Mouse (Mus musculus) adrenal gland, adult 2 months (tissue): ENCODE results near the gene Tmem209. TPM values are rescaled to one million over a fixed set of nuclear protein-coding genes. Genes with fewer than 3 reads are reported as not detected.

Experiments used
- DNase-seq: peaks from one replicate; pipeline ENCODE4 v3.0.0; 2021
- polyA plus RNA-seq: library from polyadenylated mRNA; depleted of rRNA; stranded (reverse); fragments of >200 nt; gene quantifications from 2 replicates; pipeline ENCODE4 v1.2.3, GENCODE M21; 2012
- total RNA-seq, 2 experiments: library from RNA; stranded (reverse); gene quantifications; 2 replicates each; pipeline ENCODE4 v1.2.3; 2021

Tmem209 gene
- total and polyA plus RNA-seq, 3 experiments = 24.2 to 43.3 (median 28.0) TPM

DNA sequence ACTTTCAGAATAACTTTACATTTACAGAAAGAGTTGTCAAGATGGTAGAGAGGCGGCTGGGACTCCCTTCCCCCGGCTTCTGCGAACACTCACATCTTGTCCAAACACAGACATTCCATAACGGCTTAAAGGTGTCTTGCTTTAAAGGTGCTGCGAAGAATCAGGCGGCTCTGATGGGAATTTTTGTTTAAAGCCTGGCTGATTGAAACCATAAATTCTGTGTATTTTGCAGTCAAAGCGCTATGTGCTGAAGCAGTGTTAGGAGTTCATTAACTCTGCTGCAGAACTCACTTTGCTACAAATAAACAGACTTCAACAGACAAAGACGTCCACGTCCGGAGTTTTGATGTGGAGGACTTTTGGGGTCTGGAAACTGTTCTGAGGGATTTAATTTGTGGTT lies 28.7 kb upstream of the Tmem209 start:
- DNase-seq = no peak

DNA sequence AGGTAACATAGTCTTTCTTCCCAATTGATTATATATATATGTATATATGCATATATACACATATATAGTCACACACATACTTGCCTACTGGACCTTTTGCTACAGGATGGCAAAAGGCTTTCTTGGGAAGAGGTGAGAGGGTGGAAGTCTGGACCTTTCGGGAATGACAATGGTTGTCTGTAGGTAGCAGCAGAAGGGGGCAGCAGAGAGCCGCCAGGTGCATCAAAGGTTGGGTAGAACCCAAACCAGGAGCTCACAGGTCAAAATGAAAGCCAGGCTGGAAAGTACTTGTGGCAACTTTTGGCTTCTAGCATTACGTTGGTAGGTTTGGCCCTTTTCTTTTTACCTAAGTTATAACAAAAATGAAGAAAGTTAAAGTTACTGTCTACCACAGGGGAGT lies 25.8 kb upstream of the Tmem209 start:
- peak; percentile 69 for DNase-seq

DNA sequence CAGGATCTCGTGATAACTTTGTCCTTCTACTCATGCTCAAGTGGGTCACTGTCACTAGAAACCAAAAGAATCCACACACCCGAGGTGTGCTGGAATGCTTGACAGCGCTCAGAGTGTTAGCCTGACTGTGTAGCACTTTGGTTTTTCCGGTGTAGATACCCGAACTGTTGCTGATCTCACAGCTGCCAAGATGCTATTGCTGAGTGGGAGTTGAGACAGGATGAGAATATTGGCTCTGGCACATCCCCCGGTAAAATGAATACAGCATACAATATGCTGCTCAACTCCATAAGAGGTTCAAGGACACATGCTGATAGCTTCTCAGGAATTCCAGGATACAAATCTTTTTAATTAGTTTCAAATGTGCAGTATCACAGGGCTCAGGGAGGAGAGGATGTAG lies 19.2 kb upstream of the Tmem209 start:
- no peak for DNase-seq

DNA sequence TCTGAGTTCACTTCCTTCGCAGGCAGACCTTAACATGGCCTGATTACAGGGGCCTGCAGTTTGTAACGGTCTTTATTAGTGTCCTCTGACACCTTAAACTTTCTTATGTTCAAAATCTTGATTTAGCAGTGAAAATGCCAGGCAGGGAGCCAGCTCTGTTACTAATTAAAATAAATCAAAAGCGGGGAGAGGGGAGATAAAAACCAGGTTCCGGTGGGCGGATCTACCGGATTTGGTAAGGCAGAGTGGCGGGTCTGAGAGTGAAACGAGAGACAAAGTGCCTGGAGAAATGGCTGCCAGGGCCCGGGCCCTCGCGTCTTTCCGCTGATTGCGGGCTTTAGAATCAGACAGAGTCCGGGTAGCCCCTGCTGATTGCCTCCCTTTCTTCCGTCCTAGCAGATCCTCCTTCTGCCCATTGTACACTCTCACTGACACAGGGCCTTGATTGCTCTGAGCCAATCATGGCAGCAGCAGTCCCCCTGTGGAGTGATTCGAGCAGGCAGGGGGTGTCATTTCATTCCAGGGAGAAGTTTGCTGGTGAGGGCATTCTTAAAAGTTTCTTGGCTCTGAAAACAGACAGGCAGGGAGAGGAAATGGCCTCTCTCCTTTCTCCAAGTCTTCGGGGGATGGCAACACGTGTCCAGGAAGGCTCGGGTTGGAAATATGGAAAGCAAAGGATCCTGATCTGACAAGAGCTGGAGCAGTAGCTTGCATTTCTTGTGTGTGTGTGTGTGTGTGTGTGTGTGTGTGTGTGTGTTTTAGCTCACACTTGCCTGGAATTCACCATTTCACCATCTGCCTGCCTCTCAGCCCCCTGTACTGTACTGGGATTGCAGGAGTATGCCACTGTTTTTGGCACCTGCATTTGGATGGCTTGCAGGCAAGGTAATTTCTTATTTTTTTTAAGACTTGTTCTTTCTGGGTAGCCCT lies 17.3 kb upstream of the Tmem209 start:
- DNase-seq = no peak

DNA sequence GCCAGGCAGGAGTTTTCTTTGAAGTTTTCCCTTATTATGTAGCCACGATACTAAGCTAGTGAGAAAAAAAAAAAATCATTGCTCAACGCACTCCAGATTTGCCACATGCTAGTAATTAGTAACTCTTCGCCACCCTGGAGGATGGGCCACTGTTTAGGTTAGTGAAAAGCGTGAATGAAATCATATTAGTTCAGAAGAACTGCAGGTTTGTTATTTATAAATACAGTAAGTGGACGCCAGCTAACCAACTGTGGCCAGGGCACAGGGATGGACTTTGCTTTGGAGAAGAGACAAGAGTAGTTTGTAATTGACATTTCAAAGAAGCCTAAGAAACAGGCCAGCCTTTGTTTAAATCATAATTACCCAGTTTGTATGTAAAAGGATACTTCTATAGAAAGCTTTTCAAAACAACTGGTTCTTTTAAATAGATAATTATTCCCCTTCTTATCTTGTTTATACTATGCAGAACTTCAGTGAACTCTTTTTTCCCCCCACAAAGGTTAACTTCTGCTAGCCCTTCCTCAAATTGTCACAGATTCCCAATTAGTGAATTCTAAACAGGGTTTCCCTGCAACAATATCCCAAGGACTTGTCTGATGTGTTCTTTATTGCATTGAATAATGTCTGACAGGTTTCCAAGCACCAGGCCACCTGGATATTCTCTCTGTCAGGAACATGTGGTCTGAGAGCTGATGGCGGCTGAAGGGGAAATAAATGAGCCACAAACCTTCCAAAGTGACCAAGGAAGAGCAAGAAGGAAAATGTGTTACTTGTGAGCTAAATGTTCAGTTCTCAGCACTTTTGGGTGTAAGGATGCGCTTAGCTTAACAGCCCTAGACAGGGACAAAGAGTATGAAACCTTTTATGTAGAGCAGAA lies 16.1 kb upstream of the Tmem209 start:
- no peak for DNase-seq

DNA sequence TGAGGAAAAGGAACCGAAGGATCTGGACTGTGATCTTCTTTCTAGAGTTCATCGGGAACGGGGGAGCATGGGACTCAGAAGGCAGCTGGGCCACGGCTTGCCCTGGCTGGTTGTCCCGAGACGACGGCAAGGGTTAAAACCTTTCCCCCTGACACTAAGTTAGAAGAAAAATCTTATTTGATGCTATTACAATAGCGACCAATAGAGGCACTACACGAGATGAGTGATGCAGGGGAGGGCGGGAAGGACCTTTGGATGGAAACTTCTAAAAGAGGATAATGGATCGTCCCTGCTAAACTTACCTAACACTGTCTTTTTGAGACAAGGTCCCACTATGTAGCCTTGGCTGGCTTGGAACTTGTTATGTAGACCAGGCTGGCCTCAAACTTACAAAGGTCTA lies 10.8 kb upstream of the Tmem209 start:
- DNase-seq = no peak

DNA sequence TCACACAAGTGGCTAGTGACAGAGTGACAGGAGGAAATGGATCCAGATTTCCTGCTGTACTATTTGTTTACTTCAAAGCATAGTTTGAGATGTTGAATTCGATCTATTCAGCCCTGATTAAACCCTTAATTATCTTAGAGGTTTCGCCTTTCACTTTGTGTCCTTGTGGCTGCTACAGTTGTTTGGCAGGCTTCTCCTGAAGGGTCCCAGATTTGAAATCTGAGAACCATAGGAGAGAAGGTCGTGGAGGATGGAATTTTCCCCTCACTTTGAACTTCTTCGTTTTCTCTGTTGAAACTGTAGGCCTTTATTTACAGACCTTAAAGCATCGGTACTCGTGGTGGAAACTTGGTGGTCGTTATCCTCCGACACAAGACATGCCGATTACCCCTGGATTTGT lies 4.7 kb upstream of the Tmem209 start:
- no peak for DNase-seq

DNA sequence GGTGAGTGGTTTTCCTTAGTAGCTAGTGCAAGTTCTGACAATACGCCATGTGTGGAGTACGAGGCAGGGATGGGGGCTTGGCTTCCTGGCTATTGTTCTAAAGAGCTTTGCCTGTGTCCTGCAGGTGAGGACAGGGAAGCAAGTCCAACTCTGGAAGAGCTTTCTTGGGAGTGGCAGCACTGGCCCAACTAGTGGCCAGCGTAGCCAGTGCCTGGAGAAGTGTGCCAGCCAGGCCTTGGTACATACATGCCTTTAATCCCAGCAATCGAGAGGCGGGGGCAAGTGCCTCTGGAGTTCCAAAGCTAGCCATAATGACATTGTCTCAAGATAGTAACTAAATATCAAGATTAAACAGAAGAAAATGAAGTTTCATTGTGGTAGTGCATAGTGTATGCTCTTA lies 708 bp upstream of the Tmem209 start:
- no peak for DNase-seq

DNA sequence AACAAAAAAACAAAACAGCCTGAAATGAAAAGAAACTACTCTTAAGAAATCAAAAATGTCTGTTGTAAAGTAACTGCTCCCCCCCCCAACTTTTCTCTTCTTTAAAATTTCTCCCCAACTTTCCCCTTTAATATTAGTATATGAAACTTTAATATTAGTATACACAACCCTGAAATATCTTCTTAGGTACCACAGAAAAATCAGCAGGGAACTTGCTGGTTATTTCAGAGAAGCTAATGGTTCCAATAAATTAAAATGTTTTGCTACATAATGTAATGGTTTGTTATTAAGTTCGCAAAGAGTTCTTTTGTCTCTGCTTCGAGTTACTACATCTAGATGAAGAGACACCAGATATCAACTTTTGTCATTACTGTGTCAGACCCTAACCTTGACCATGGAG lies 759 bp downstream of the Tmem209 start:
- no peak for DNase-seq

DNA sequence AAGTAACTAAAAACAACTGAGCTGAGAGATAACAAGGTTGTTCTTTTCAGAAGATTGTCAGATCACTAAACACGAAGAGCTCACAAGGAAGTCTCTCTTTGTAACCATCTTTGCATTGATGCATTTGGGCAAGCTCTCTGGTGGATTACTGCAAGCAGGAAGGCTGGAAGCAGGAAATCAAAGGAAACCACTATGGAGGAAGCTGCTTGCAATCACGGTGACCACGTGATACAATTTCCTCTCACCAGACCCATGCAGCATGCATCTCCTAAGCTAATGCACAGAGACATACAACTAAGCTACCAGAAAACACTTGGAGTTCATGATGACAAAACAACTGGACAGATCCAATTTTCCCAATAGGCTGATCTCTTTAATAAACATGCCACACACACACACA lies 10.5 kb downstream of the Tmem209 start:
- no peak for DNase-seq

DNA sequence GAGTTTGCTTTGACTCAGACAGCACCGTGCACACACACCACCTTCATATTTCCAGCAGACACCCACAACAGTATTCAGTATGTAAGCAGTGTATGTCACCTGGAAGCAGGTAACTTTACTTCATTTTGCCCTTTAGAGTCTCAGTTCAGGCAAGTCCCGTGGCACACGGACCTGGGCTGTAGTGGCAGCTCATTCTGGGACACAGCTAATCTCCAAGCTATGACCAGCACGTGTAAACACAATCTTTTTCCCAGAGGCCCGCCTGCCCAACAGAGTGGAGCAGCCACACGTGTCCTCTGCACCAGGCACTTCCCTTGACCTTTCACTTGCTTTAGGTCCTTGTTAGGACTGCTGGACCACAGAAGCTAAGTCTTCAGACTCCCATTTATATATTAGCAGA lies 23.1 kb downstream of the Tmem209 start:
- DNase-seq = no peak

DNA sequence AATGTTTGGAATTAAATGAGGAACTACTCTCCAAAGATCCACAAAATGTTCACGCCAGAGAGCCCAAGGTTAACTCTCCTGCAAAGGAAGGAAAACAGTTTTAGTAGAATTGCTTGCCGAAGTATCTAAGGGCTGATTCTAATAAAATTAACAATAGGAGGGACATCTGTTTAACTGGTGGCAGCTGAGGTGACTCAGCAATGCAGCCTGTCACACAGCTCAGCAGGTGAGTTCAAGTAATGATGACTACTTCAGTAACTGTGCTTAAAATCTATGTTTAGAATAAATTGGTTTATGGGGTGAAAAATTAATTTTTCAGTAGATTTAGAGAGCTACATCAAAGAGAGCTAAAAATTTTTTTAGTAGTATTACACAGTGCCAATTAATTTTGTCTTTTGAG lies 26.7 kb downstream of the Tmem209 start:
- DNase-seq = no peak

DNA sequence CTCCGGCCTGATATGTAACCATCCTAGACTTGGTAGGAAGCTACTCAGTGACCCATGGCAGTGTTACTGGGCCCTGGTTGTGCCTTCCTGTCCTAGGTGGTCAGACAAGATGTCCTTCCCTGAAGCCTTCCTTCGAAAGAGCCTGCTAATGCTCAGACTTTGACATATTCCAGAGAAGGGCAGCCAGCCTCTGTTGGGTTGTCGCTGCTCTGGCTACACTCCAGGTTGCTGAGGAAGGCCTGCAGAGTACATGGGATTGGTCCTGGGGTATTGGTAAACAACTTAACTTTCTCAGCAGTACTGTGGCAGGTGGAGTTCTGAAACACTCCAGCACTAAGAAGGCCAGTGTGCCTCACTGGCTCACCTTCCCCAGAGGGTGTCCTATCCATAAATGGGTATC lies 30.2 kb downstream of the Tmem209 start:
- no peak for DNase-seq

DNA sequence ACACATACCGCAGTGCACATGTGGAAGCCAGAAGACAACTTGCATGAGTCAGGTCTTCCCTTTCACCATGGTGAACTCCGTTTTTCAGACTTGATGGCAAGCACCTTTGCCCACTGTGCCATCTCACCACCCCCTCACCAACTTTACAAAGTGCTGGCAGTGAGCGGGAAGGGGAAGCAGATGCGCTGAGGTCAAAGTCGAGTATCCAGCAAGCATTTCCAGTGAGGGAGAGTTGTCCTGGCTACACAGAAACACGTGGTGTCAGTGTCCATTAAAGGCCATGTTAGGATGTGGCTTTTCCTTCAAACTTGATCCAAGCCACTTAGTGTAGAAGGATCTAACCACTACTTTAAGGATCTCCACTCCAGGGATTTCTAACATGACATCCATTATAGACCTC lies 31.8 kb downstream of the Tmem209 start:
- DNase-seq = no peak

DNA sequence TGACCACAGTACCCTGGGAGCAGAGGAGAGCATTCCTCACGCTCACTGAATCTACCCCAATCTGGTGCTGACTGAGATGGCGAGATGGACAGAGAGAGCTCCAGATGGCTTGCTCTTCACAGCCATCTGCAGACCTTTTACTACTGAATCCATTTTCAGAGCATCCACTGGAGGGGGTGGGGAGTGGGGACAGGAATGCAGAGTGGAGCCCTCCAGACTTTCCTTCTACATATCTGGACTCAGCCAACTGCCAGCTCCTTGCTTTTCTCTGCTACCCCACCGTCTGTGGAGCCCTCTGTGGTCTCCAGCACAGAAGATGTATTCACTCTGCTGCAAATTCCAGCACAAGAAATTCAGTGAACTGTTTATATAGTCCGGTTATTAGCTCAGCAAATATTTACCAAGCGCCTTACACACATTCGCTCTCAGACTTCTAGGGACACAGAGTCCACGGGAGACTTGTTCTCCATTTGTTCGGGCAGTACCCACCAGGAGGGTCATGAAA lies 32.3 kb downstream of the Tmem209 start:
- no peak for DNase-seq

DNA sequence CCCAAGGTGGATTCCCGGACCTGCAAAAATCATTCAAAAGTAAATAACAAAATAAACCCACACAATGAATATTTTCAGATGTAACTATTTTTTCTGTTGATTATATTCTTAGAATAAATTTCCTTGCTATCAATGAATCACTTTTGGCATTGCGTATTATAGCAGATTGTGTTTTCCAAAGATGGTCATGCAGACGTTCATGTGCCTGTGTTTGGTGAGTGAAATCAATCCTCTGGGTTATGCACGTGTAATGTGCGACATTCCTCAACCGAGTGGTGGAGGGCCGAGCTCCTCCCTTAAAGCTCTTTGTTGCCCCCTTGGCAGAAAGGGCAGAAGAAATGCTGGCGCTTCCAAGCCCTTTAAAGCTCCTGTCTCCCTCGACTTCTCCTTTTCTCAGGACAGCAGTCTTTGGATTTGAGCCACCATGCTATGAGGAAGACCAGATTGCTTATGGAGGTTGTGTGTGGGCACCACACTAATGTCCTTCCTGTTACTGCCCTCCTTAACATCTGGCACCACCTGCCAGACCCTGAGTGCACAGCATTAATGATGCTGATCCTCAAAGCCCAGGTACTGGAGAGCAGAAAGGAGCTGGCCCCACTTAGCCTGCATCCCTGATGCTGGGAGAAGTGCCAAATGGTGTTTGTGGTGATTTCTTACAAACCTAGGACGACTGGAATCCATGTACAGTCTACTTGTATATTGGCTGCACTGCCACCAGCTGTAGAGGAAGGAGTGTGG lies 33.4 kb downstream of the Tmem209 start:
- DNase-seq = no peak

DNA sequence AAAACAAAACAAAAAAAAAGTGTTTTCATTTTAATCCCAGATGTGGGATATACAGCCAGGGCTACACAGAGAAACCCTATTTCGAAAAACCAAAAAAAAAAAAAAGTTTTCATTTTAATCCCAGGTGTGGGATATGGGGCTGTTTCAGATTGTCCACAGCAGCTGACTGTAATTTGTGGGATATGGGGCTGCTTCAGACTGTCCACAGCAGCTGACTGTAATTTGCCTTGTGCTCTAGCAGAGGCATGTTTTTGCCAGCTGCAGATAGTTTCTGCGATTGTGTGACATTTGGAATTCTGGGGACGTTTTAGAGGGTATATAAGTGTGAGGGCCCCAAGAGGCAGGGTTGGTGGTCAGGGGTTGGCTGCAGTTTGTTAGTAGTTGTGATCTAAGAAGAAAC lies 37.9 kb downstream of the Tmem209 start:
- no peak for DNase-seq

DNA sequence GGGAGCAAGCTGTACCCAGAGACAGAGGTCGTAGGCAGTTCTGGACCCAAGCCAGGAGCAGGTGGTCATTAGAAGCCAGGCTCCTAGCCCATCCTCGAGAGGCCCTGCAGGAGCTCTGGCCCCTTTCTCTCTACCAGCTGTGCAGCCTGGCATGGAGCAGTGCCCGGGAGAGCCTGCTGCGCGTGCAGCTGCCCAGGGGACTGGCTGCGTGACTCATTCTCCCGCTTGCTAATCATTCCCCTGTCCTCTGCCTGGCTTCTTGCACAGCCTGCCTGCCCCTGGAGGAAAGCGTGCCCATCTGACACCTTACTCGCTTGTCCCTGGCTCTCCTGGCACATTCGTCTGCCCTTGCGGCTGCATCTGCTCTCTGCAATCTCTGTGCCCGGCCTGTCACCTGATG lies 40.2 kb downstream of the Tmem209 start:
- peak; percentile 83 for DNase-seq

DNA sequence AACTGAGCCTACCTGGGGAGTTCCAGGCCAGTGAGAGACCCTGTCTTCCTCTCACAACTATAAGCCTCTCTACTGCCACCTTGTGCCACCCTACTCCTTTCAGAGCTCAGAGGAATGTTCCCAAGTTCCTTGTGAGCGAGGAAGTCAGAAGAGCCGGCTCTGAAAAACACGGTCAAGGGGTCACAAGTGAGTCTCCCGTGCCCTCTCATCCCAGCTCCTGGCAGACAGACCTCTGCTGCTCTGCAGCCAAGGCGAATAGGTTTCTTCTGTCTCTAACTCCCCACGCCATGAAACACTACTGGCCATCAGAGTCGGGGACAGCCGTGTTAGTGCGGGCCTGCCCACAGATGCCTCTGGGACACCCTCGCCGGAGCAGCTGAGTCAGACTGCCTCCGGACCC lies 40.9 kb downstream of the Tmem209 start:
- DNase-seq = peak; percentile 49

DNA sequence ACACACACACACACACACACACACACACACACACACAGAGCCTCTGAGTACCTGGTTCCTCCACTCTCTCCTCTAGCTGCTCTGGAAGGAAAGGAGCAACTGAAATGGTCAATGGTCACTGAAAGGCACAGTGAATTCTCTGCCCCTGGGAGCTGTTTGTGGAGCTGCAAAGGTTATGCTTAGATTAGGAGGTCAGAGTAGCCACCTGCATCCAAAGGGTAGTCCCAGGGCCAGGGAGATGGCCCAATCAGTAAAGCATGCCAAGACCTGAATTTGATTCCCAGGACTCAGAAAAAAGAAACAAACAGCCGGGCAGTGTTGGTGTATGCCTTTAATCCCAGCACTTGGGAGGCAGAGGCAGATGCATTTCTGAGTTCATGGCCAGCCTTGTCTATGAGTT lies 41.5 kb downstream of the Tmem209 start:
- DNase-seq = no peak

DNA sequence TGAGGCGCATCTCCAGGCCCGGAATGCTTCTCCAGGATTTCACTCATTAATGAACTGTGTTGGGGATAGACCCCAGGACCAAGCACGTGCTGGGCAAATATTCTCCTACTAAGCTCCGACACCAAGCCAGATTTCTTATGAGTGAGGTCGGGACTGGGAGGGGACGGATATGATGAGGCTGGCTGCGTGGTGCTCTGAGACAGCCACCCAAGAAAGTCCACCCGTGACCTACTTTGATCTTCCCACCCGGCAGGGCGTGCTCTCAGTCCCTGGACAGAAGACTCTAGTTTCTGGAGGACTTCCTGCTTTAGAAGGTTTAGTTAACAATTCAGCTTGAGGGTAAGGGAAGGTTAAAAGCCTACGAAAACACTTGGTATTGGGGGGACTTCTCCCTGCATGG lies 44.0 kb downstream of the Tmem209 start:
- DNase-seq = no peak

DNA sequence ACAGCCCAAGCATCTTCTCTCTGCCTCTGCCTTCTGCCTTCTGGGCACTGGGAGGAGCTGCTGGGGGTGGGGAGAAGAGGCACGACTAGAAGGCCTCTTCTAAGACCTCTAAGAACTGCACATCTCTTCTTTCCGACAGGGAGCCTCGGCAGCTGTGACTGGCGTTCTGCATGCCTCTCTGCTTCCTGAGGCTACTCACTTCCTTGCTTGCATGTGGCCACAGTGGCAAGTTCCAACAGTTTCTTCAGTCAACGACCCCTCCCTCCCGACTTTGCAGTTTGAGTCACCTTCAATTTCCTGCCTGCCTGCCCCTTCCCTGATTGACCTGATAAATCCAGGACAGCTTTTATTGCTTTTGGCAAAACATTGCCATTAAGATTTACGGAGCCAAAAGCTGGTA lies 46.8 kb downstream of the Tmem209 start:
- no peak for DNase-seq
